Comparison of ENCODE assay signal across 9 mouse cellular contexts in genomic region chr7:99268951-99269945, GRCm38 (mm10). TPM values are rescaled to one million over a fixed set of nuclear protein-coding genes. Genes with fewer than 3 reads are reported as not detected.
DNase-seq lines count a peak whose midpoint lies in the region; ATAC-seq and TF ChIP-seq lines count a peak whose summit lies in the region.
"Had no signal": no experiment of that assay in that cellular context is flagged by ENCODE, and none has a peak within 500 bp of the region (broad histone marks: within the 10 kb centered on the region; RNA-seq: fewer than 3 reads in every experiment).

No protein-coding gene starts in this region.

- H3K4me3 ChIP-seq in heart, adult 2 months: peak overlapping the region; percentile 68
- H3K4me3 ChIP-seq in embryonic fibroblast, embryonic 13.5 days (ENCODE audit: insufficient read depth, low read length): peak overlapping the region; percentile 88
- H3K4me3 ChIP-seq in hindbrain, embryonic 15.5 days: peak overlapping the region; percentile 89
- H3K4me3 ChIP-seq in midbrain, postnatal 0 days (ENCODE audit: low read depth, low read length): peak overlapping the region; percentile 86

- peaks cover 11% of the 10 kb centered on the region for H3K4me1 ChIP-seq in heart, adult 2 months (ENCODE audit: control insufficient read depth, insufficient read depth, low read length)
- peaks cover 9% of the 10 kb centered on the region for H3K4me1 ChIP-seq in embryonic fibroblast, embryonic 13.5 days (ENCODE audit: control insufficient read depth, insufficient read depth, low read length)
- peaks cover 53% of the 10 kb centered on the region for H3K4me1 ChIP-seq in hindbrain, embryonic 15.5 days (replicated peaks)
- H3K4me1 ChIP-seq in midbrain, postnatal 0 days (ENCODE audit: insufficient read depth, low read length): peaks cover 20% of the 10 kb centered on the region; the same call in 1 of the 2 replicates

- no peak for TF ChIP-seq POLR2A in heart, adult 2 months (IDR thresholded peaks at IDR 0.05; ENCODE audit: insufficient read depth, low read depth, low read length)
- TF ChIP-seq POLR2A in embryonic fibroblast, embryonic 13.5 days (IDR thresholded peaks at IDR 0.05; ENCODE audit: low read depth, low read length): peak; percentile 34; the same call in 1 of the 2 replicates

- peak overlapping the region; percentile 68 for H3K9ac ChIP-seq in heart, adult 2 months (ENCODE audit: low read depth, low read length)
- peak overlapping the region; percentile 78 for H3K9ac ChIP-seq in hindbrain, embryonic 15.5 days
- H3K9ac ChIP-seq in midbrain, postnatal 0 days (replicated peaks; ENCODE audit: low read length, poor library complexity, severe bottlenecking): peak overlapping the region; percentile 91

- H3K9me3 ChIP-seq in hindbrain, embryonic 15.5 days: no peaks in the 10 kb centered on the region
- no peaks in the 10 kb centered on the region for H3K9me3 ChIP-seq in midbrain, postnatal 0 days (ENCODE audit: low read length)

- H3K27me3 ChIP-seq in heart, adult 2 months (ENCODE audit: control insufficient read depth, insufficient read depth, low read length): no peaks in the 10 kb centered on the region; the same call in 1 of the 2 replicates
- H3K27me3 ChIP-seq in hindbrain, embryonic 15.5 days: no peaks in the 10 kb centered on the region
- H3K27me3 ChIP-seq in midbrain, postnatal 0 days (ENCODE audit: insufficient read depth, low read length): no peaks in the 10 kb centered on the region

- ATAC-seq in hindbrain, embryonic 15.5 days (ENCODE audit: low FRiP score, low read depth): no peak
- 0 out of 2 replicates have a peak, but pooled peaks have one; percentile 2 for ATAC-seq in midbrain, postnatal 0 days (ENCODE audit: low FRiP score)

- 0 out of 2 replicates have a peak, but pooled peaks cover 2% of the 10 kb centered on the region for H3K36me3 ChIP-seq in heart, adult 2 months (ENCODE audit: control insufficient read depth, insufficient read depth, low read length)
- H3K36me3 ChIP-seq in hindbrain, embryonic 15.5 days: no peaks in the 10 kb centered on the region
- 0 out of 2 replicates have a peak, but pooled peaks cover 2% of the 10 kb centered on the region for H3K36me3 ChIP-seq in midbrain, postnatal 0 days (ENCODE audit: insufficient read depth, low read length)

- no peak for TF ChIP-seq EP300 in heart, adult 2 months (IDR thresholded peaks at IDR 0.05; ENCODE audit: insufficient read depth, low read depth, low read length)

- peak overlapping the region; percentile 21 for H3K27ac ChIP-seq in heart, adult 2 months
- H3K27ac ChIP-seq in embryonic fibroblast, embryonic 13.5 days (ENCODE audit: insufficient read depth, low read length): peak overlapping the region; percentile 79
- peak overlapping the region; percentile 96 for H3K27ac ChIP-seq in hindbrain, embryonic 15.5 days (replicated peaks)
- H3K27ac ChIP-seq in midbrain, postnatal 0 days (ENCODE audit: low read depth, low read length): no peak overlapping the region
- H3K27ac ChIP-seq: macrophage had no signal

- 10% methylated on average over 42 of the region's 42 CpGs for WGBS in heart, adult 2 months
- 4% methylated on average over 42 of the region's 42 CpGs for WGBS in hindbrain, embryonic 15.5 days
- 5% methylated on average over 41 of the region's 42 CpGs for WGBS in midbrain, postnatal 0 days

- DNase-seq in heart, adult 2 months: peak; percentile 22 to 41
- no peak for DNase-seq in heart, adult 9 months (ENCODE audit: low spot score in 2 of 2)
- DNase-seq in Muller cell, postnatal 12 days (ENCODE audit: inconsistent ontology term): peak; percentile 39
- DNase-seq in midbrain, postnatal 0 days (ENCODE audit: low spot score): no peak
- DNase-seq in ovary, postnatal 36 days (ENCODE audit: low spot score): no peak
- no peak for DNase-seq in ovary, postnatal 14 days (ENCODE audit: low spot score)

- H3K79me2 ChIP-seq in heart, adult 2 months (replicated peaks; ENCODE audit: control insufficient read depth, insufficient read depth, low read length): peaks cover 2% of the 10 kb centered on the region

- intact Hi-C loops in heart, adult 2 months (cut with DNase I): no loop called here

- no peak for TF ChIP-seq CTCF in heart, adult 2 months (IDR thresholded peaks at IDR 0.05)
- TF ChIP-seq CTCF in embryonic fibroblast, embryonic 13.5 days (IDR thresholded peaks at IDR 0.05; ENCODE audit: borderline replicate concordance, insufficient read depth, low read length): no peak
- no peak for TF ChIP-seq CTCF in midbrain, postnatal 0 days (IDR thresholded peaks at IDR 0.05)

- peak overlapping the region; percentile 70 for H3K4me2 ChIP-seq in hindbrain, embryonic 15.5 days
- peak overlapping the region; percentile 96 for H3K4me2 ChIP-seq in midbrain, postnatal 0 days (ENCODE audit: low read depth, low read length, poor library complexity, severe bottlenecking)

RNA-seq across cellular contexts. Expression of gene Map6, which starts 2.0 kb away (rescaled TPM):
- 1 to 10 TPM; 3.3 to 4.3 TPM for total RNA-seq in heart, adult 2 months (2021)
- 3.4 and 3.5 TPM in 2 replicates for polyA plus RNA-seq in heart, adult 2 months (2012; rRNA removed)
- polyA plus RNA-seq in embryonic fibroblast, embryonic 13.5 days (2011; ENCODE audit: insufficient read length, low read depth, missing spikeins): 52.9 and 77.8 TPM in 2 replicates
- polyA plus RNA-seq in hindbrain, embryonic 15.5 days (2015; fragmentation: Nextera tagmentation; extraction: Ambion mirVana): 139 and 155 TPM in 2 replicates
- 326 and 332 TPM in 2 replicates for total RNA-seq in midbrain, postnatal 0 days (2014; rRNA removed)
- polyA plus RNA-seq in midbrain, postnatal 0 days (2015; fragmentation: Nextera tagmentation; extraction: Ambion mirVana): 117 and 126 TPM in 2 replicates

RNA-seq across cellular contexts. Expression of gene Mogat2, which starts 30.8 kb away (rescaled TPM):
- total RNA-seq in heart, adult 2 months (2021): not detected
- 0.47 TPM in 1 of 2 replicates, not detected in the other for polyA plus RNA-seq in heart, adult 2 months (2012; rRNA removed)
- polyA plus RNA-seq in embryonic fibroblast, embryonic 13.5 days (2011; ENCODE audit: insufficient read length, low read depth, missing spikeins): 7.4 and 11.0 TPM in 2 replicates
- 1.3 TPM in 2 replicates for polyA plus RNA-seq in hindbrain, embryonic 15.5 days (2015; fragmentation: Nextera tagmentation; extraction: Ambion mirVana)
- 0.71 TPM in 1 of 2 replicates, not detected in the other for total RNA-seq in midbrain, postnatal 0 days (2014; rRNA removed)
- polyA plus RNA-seq in midbrain, postnatal 0 days (2015; fragmentation: Nextera tagmentation; extraction: Ambion mirVana): 0.33 and 0.38 TPM in 2 replicates

Comparison
In these comparisons a context has a peak if more than half of its experiments do, and no peak if none do; other contexts are left out.
1. DNase-seq: peak in heart, adult 2 months (2 of 2) and Muller cell, postnatal 12 days (single experiment); none in heart, adult 9 months (0 of 2), midbrain, postnatal 0 days (single experiment), ovary, postnatal 36 days (single experiment) and ovary, postnatal 14 days (single experiment).
2. RNA of gene Map6, which starts 2.0 kb away (polyA plus RNA-seq): 139 to 155 TPM in hindbrain, embryonic 15.5 days, 117 to 126 TPM in midbrain, postnatal 0 days and 52.9 to 77.8 TPM in embryonic fibroblast, embryonic 13.5 days; 3.4 to 3.5 TPM in heart, adult 2 months; every median in the first group is over 10 times any median in the second.
3. Peak in every context shown above with its lines, with median percentiles within 50 percentile points of each other: H3K4me3 ChIP-seq and H3K9ac ChIP-seq.